Mouse (Mus musculus): ENCODE measurements around the gene Znfx1.

Znfx1 gene

GRCm38 (mm10) chr2:167071641-167072601 lies 9.1 kb upstream of the Znfx1 start:
- DNase-seq (ENCODE audit: inconsistent ontology term), result peak; percentile 96

- no peak for DNase-seq (ENCODE audit: inconsistent ontology term)
These were observed 8.4 kb upstream of the Znfx1 start for GRCm38 (mm10) chr2:167071266-167071640.

DNA sequence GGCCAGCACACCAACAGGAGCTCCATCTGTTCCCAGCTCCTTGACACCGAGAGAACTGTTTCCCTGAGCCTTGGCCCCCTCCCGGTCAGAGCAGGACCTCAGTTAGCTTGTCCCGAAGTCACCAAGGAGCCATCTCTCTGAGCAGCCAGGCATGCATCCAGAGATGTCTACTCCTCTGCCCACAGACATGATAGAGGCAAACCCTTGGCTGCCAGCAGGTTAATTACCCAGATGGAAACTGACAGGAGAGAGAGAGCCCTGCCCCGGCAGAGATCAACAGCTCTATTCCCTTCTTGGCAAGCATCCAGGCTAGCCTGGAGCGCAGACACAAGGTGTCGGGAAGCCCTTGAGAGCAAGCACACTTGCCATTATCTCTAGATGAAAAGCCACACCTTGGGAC lies 7.5 kb upstream of the Znfx1 start:
- no peak for DNase-seq (ENCODE audit: inconsistent ontology term)

DNA sequence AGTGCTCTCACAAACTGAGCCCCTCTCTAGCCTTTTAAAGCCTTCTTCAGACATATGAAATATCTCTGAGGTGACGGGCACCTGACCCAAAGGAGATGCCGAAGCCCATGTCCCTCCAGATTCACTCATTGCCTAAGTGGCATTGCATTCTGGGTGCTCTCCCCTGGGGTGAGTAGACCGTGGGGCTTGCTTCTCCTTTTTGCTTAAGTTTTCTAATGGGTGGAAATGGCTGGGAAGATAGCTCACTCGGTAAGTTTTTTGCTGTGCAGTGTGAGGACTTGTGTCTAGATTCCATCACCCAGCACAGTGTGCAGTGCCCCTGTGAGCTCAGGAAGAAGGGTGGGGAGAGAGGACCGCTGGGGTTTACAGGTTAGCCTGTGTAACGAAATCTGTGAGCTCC lies 4.8 kb upstream of the Znfx1 start:
- no peak for DNase-seq (ENCODE audit: inconsistent ontology term)

- no peak for DNase-seq (ENCODE audit: inconsistent ontology term)
These were observed 4.0 kb upstream of the Znfx1 start for GRCm38 (mm10) chr2:167066528-167067516.

DNA sequence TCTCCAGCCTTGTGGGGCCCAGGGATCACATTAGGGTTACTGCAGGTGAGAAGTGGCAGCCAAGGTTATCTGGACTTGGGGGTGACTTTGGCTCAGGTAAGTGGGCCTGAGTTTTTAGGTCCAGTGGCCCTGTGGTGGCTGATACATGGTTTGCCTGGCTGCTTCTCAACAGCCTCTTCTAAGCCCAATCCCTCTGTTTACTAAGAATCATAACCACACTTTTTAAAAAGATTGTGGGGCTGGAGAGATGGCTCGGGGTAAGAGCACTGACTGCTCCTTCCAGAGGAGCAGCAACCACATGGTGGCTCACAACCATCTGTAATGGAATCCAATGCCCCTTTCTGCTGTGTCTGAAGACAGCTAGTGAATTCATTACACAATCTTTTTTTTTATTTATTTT lies 3.2 kb upstream of the Znfx1 start:
- no peak for DNase-seq (ENCODE audit: inconsistent ontology term)

- DNase-seq (ENCODE audit: inconsistent ontology term), result no peak
These were observed 1.9 kb upstream of the Znfx1 start for GRCm38 (mm10) chr2:167064601-167065295.

GRCm38 (mm10) chr2:167063906-167064496 lies 1.2 kb upstream of the Znfx1 start:
- DNase-seq (ENCODE audit: inconsistent ontology term), result no peak

GRCm38 (mm10) chr2:167062497-167062911 lies 311 bp downstream of the Znfx1 start:
- peak; percentile 98 for DNase-seq (ENCODE audit: inconsistent ontology term)

GRCm38 (mm10) chr2:167061381-167062034 lies 1.3 kb downstream of the Znfx1 start:
- no peak for DNase-seq (ENCODE audit: inconsistent ontology term)

DNA sequence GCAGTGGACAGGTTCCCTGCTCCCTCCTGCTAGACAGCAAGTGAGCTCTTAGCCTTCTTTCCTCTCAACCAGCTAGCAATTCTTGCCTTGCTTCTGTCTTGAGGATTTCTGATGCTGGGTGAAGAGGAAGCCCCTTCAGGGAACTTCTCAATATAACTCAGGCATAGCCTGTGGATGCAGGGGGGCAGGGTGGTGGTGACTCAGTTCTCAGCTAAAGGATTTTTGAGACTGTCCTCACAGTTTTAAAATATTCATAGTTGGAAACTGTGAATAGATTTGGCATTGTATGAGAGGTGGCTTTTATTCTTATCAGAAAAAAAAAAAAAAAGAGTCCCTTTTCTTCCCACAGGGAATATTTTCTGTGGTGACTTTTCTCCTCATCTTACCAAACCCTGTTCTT lies 2.1 kb downstream of the Znfx1 start:
- DNase-seq (ENCODE audit: inconsistent ontology term), result peak; percentile 24

- no peak for DNase-seq (ENCODE audit: inconsistent ontology term)
These were observed 2.5 kb downstream of the Znfx1 start for GRCm38 (mm10) chr2:167060360-167060759.

DNA sequence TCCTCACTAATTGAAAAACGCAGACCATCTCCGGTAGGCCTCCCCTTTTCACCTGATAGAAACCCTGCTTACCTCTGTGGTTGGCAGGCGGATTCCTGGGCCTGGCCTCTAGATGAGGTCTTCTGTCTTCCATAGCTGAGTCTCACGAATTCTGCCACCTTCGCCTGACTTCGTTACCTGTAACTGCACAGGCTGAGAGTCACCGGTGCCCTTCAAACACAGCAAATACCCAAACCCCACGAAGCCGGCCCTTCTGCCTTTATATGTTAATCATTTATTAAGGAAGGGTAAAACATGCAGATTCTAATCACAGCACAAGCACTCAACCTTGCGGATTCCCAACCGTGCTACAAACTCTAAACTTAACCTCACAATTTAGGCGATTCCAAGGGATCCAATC lies 2.9 kb downstream of the Znfx1 start:
- DNase-seq (ENCODE audit: inconsistent ontology term), result no peak

DNA sequence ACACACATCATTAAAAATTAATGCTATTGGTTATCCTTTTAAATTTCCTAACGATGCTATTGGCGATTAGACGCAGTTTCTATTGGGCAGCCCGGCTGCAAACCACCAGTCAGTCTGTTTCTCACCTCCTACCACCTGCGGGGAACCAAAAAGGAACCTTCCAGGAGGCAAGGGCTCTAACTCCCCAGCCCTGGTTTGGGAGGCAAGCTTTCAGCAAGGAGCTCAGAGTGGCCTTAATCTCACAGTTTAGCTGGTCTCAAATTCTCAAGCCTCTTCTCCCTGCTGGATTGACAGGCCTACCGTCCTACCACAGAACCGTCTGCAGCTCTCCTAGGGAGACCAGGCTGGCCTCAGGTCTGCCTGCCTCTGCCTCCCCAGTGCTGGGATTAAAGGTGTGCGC lies 3.3 kb downstream of the Znfx1 start:
- no peak for DNase-seq (ENCODE audit: inconsistent ontology term)

GRCm38 (mm10) chr2:167058814-167059387 lies 3.9 kb downstream of the Znfx1 start:
- no peak for DNase-seq (ENCODE audit: inconsistent ontology term)

DNA sequence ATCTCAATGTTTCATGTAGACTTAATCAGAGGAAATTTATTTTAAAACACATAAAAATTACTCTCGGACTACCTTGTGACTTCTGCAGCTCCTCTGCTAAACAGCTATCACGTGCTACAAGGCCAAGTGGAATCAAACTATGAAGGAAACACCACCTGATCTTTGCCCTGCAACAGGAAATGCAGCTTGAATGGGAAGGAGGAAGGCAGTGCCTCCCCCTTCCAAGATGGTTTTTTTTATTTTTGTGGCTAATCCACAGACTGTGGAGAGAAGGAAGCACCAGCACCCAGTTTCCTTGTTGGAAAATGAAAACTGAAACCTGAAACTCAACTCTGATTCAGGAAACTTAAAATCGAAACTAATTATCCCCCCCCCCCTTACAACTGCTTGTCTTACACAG lies 4.6 kb downstream of the Znfx1 start:
- DNase-seq (ENCODE audit: inconsistent ontology term), result no peak

DNA sequence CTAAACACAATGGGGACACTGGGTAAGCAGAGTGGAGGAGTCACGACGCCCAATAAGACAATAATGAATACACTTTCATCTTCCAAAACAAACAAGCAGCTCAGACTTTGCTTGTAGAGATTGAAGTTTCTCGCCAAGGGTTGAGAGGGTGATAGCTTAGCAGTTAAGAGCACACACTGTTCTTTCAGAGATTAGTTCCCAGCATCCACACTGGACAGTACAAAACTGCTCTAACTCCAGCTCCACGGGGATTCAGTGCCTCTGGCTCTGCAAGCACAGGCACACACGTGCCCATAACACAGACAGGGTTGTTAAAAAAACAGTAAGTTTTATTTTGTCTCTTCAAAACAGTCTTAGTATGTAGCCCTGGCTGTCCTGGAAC lies 5.9 kb downstream of the Znfx1 start:
- DNase-seq (ENCODE audit: inconsistent ontology term), result no peak

DNA sequence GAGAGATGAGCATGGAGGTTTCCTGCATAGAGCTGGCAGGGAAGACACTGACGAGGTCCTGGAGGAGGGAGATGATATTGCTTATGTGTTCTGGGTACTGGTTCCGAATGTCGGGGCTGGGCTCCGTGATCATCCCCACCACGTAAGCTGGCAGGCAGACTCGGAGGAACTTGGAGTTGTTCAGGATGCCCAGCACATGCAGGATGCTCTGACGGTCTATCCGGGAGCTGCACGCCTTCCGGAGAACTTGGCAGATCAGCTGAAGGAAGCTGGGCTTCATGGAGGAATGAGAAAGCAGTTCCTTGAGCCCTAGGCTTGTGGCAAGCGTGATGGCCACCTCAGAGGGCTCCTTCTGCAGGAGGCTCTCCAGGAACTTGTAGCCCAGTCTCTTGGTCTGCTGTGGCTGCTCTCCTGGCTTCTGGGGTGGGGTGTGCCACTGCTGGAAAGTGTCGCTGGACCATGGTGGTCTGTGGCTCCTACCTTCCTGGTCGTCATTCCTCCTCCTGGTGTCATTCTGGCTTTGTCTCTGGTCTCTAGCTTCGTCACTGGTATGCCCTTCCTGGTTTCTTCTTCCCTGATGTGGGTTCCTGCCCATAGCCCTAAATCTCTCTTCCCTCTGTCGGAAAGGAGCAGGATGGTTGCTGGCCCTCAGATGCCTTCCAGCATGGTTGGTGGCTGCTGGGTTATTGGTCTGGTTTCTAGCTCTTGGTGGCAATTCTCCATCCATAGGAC lies 6.4 kb downstream of the Znfx1 start:
- DNase-seq (ENCODE audit: inconsistent ontology term), result no peak

DNA sequence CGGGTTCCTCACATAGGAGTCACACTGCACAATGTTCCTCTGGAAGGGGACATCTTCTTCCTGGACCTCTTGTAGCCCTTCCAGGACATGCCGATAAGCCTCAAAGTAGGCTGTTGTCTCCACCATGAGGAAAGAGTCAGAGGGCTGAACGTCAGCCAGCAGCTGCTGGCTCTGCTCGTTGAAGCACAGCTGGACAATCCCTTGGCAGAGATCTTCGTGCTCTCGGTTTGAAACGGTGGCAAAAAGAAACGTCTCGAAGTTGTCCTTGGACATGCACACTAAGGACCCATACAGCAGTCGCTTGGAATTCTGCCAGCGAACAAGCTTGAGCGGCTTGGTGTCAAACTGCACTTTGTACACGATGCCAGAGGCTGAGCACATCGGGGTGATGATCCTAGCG lies 7.4 kb downstream of the Znfx1 start:
- DNase-seq (ENCODE audit: inconsistent ontology term), result no peak
